Mouse (Mus musculus): ENCODE results near the gene Skida1. TPM values are rescaled to one million over a fixed set of nuclear protein-coding genes. Genes with fewer than 3 reads are reported as not detected.

The Skida1 gene
- polyA plus RNA-seq, 1 experiment from 2014 or later: 4.0 TPM

DNA sequence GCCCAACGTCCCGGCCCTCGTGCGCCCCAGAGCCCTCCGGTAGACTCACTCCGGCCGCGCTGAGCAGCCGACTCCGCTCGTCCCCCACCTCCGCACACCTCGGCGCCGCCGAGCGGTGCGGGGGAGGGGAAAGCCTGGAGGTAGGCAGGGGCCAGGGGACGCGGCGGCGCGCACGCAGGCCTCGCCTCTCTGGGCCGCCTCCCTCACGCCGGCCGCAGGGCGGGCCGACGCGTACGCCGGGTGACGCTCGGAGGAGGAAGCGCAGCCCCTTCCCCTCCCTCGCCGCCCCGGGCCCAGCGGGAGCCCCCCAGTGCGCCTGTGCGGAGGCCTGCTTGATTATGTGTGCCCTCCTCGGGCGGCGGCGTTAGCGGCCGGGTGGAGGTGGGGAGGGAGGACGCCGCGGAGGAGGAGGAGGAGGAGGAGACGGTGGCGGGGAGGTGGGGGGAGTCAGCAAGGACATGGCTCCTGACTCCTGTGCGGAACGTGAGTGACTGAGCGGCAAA is 15.6 kb upstream of the Skida1 start:
- peak overlapping the region; percentile 91 for H3K9ac ChIP-seq
- ATAC-seq (ENCODE audit: insufficient read depth, low FRiP score, low read depth): peak; percentile 97
- peak overlapping the region; percentile 82 for H3K4me2 ChIP-seq
- peak overlapping the region; percentile 83 for H3K4me3 ChIP-seq (replicated peaks)
- H3K27ac ChIP-seq: peak overlapping the region; percentile 99
- H3K4me1 ChIP-seq: peaks cover 12% of the 10 kb centered on the region; the same call in 1 of the 2 replicates
- no peaks in the 10 kb centered on the region for H3K27me3 ChIP-seq (replicated peaks)
- 0% methylated on average over 33 of the region's 58 CpGs for WGBS
- 0 out of 2 replicates have a peak, but pooled peaks cover 4% of the 10 kb centered on the region for H3K36me3 ChIP-seq
- H3K9me3 ChIP-seq: no peaks in the 10 kb centered on the region

DNA sequence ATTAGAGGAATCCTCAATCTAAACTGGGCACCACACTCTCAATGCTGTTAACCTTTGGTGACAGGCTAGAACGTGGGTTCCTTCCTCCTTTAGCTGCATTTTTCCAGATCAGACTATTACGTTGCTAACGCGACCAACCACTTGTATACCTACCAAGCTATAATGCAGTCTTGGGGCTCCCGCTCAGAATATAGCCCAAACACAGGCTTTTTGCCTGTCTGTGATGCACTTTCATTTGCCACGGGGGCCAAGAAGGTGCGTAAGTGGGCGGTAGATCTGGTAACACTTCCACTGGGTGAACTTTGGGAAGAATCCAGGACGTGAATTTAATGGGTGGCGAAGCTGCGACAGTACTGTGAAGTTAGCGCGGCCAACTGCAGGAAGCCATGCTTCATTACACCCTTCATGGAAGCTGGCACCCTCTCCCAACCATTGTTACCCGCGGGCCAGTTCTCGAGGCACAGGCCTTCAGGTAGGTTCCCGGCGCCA is 15.0 kb upstream of the Skida1 start:
- Histone ChIP-seq H3K27ac (peak overlapping the region; percentile 99), H3K9ac (peak overlapping the region; percentile 91), H3K36me3 (0 out of 2 replicates have a peak, but pooled peaks cover 4% of the 10 kb centered on the region), H3K27me3 (replicated peaks) (no peaks in the 10 kb centered on the region), H3K9me3 (no peaks in the 10 kb centered on the region), H3K4me1 (peaks cover 12% of the 10 kb centered on the region; the same call in 1 of the 2 replicates), H3K4me3 (replicated peaks) (peak overlapping the region; percentile 83), H3K4me2 (peak overlapping the region; percentile 58)
- peak; percentile 23; the same call in 1 of the 2 replicates for ATAC-seq (ENCODE audit: insufficient read depth, low FRiP score, low read depth)
- WGBS: 0% methylated on average over 18 of the region's 18 CpGs

DNA sequence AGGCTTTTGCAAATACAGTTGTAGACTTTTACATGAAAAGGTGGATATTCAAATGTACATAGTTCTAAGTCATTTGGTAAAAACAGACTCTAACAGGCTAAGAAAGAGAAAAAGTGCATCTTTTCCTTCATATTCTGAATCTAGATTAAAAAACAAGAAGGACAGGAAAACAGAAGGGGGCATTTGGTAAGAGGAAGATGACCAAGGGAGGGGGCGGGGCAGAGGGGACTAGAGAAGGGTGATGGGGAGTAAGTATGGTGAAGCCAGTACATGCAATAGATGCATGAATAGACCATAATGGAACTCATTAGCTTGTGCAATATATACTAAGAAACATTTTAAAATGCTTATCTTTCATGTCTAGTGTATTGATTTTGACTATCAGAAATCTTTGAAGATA is 11.5 kb upstream of the Skida1 start:
- Histone ChIP-seq H3K4me2 (no peak overlapping the region), H3K36me3 (no peaks in the 10 kb centered on the region), H3K4me1 (no peaks in the 10 kb centered on the region; the same call in 1 of the 2 replicates), H3K4me3 (replicated peaks) (no peak overlapping the region), H3K9ac (no peak overlapping the region), H3K27ac (no peak overlapping the region), H3K9me3 (no peaks in the 10 kb centered on the region), H3K27me3 (replicated peaks) (no peaks in the 10 kb centered on the region)
- 87% methylated on average over 1 of the region's 1 CpGs for WGBS
- no peak for ATAC-seq (ENCODE audit: insufficient read depth, low FRiP score, low read depth)

DNA sequence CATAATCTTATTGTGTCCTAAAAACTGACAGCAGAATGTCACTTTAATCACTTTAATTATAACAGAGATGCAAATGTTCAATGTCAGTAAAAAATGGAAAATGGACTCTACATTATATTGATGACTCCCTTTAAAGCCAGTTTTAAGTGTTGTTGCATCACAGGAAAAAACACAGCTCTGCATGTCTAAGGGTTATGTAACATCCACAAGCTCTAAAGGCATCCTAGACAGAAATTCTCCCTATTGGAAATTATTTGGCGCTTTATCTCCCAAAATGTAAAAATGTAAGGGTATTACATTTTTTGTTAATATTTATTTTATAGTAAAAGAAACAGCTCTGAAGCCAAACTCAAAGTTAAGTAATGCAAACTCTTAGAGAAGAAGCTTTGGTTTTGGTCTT is 11.0 kb upstream of the Skida1 start:
- H3K4me3 ChIP-seq (replicated peaks): no peak overlapping the region
- no peaks in the 10 kb centered on the region for H3K9me3 ChIP-seq
- no peak overlapping the region for H3K27ac ChIP-seq
- no peaks in the 10 kb centered on the region for H3K36me3 ChIP-seq
- H3K4me1 ChIP-seq: no peaks in the 10 kb centered on the region; the same call in 1 of the 2 replicates
- H3K4me2 ChIP-seq: no peak overlapping the region
- no peak for ATAC-seq (ENCODE audit: insufficient read depth, low FRiP score, low read depth)
- H3K27me3 ChIP-seq (replicated peaks): no peaks in the 10 kb centered on the region
- WGBS: 89% methylated on average over 1 of the region's 1 CpGs
- H3K9ac ChIP-seq: no peak overlapping the region

DNA sequence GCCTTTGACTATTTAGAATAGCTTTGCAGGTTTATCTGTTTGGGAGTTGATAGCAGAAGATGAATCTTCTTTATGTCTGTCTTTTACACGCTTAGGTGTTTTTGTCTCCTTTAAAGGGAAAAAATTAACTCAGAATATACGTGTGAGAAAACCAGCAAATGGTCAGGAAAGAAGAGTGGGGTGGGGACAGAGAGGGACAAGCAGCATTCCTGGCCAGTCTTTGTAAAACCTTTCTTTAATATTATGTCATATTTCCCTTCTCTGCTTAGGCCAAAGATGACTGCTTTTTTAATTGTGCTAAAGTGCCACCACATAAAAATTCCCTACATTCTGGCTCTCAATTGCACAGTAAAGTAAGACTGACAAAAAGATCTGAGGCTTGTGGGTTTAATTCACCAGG is 10.2 kb upstream of the Skida1 start:
- no peak overlapping the region for H3K9ac ChIP-seq
- ATAC-seq (ENCODE audit: insufficient read depth, low FRiP score, low read depth): no peak
- no peak overlapping the region for H3K27ac ChIP-seq
- no peaks in the 10 kb centered on the region for H3K27me3 ChIP-seq (replicated peaks)
- no peaks in the 10 kb centered on the region for H3K36me3 ChIP-seq
- 60% methylated on average over 2 of the region's 2 CpGs for WGBS
- H3K4me1 ChIP-seq: no peaks in the 10 kb centered on the region; the same call in 1 of the 2 replicates
- no peak overlapping the region for H3K4me2 ChIP-seq
- no peaks in the 10 kb centered on the region for H3K9me3 ChIP-seq
- no peak overlapping the region for H3K4me3 ChIP-seq (replicated peaks)

DNA sequence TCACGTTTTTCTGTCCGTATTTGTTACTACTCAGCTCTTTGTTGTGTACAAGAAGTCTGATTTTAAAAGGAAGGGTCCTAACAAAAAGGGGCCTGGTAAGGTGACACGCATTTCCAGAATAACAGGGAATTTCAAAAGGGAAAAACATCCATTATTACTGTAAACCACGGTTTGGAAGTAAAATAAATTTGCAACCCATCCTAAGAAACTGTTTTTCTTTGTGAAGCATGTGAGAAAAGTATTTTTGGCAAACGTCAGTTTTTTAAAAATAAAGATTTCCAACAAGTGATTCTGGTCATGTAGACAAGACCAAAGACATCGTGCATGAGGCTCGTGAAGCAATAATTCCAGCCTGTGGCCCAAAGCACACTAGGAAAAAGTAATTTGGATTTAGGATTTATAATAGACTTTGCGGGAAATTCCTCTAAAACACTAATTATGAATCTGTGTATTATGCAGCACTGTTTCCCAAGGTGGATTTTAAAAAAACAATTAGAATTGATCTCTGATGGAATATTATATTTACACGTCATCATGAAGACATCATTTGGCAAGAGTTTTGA is 9.4 kb upstream of the Skida1 start:
- Histone ChIP-seq H3K9ac (peak overlapping the region; percentile 83; the same call in 1 of the 2 replicates), H3K27me3 (replicated peaks) (no peaks in the 10 kb centered on the region), H3K9me3 (no peaks in the 10 kb centered on the region), H3K27ac (peak overlapping the region; percentile 99), H3K36me3 (no peaks in the 10 kb centered on the region), H3K4me2 (peak overlapping the region; percentile 80), H3K4me3 (replicated peaks) (peak overlapping the region; percentile 63), H3K4me1 (no peaks in the 10 kb centered on the region; the same call in 1 of the 2 replicates)
- WGBS: 30% methylated on average over 9 of the region's 9 CpGs
- no peak for ATAC-seq (ENCODE audit: insufficient read depth, low FRiP score, low read depth)

DNA sequence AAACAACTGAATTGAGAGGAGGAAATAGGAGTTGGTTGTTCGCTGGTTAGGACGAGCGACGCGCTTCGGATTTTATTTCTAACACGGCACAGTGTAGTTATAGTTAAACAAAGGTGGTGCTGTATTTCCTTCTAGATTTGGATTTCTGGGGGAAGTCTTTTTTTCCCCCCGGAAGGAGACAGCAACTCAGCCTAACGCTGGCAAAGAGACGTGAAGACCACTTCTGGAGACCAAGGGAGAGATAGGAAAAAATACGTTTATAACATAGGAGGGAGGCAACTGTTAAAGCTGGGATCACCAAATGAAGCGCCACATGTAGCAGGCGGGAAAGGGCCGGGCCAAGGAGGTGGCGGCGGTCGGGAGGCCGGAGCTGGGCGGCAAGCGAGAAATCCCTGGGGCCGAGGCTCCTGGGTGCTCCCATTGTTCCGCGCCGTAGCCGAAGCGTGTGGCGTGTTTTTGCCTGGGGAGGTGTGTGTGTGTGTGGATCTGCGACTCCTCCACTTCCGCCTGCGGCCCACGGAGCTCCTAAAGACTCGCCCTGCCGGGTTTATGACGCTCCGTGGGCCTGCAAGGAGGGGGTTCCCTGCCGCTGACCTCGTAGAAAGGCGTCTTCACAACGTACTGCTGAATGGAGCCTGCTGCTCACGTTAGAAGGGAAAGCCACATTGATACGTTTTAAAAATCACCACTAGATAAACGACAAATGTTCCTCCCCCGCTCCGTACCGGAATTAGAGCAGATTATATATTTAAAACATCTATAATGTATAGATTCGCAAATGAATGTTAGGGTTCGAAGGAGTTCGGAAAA is 8.7 kb upstream of the Skida1 start:
- WGBS: under 1% methylated on average over 48 of the region's 48 CpGs

DNA sequence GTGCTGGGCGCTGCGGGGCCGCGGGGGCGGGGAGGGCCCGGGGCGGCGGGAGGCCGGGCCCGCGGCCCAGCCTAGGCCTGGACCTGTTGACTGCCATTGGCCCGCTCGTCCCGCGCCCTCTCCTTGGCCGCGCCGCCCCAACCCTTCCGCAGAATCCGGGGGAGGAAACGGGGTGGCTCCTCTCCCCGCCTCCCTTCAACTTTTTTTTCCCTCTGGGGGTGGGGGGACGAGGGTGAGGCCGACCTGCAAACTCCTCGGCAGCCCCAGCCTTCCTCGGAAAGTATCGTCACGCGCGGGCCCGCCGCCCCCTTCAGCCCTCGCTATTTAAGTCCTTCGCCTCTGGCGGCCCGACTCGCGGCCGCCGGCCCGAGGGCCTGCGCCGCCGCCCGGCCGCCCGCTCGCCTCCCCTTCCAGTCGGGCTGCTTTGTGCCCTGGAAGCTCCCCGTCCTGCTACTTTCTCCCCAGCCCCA is 8.0 kb upstream of the Skida1 start:
- under 1% methylated on average over 40 of the region's 50 CpGs for WGBS
- H3K27me3 ChIP-seq (replicated peaks): no peaks in the 10 kb centered on the region
- peak; percentile 98 for ATAC-seq (ENCODE audit: insufficient read depth, low FRiP score, low read depth)
- H3K4me2 ChIP-seq: peak overlapping the region; percentile 80
- no peaks in the 10 kb centered on the region; the same call in 1 of the 2 replicates for H3K4me1 ChIP-seq
- no peaks in the 10 kb centered on the region for H3K36me3 ChIP-seq
- peak overlapping the region; percentile 83 for H3K9ac ChIP-seq
- peak overlapping the region; percentile 63 for H3K4me3 ChIP-seq (replicated peaks)
- no peaks in the 10 kb centered on the region for H3K9me3 ChIP-seq
- H3K27ac ChIP-seq: peak overlapping the region; percentile 99

More for the DNA sequence above, 8.7 kb upstream of the Skida1 start:
- no peak for ATAC-seq (ENCODE audit: insufficient read depth, low FRiP score, low read depth)
- H3K4me1 ChIP-seq: no peaks in the 10 kb centered on the region; the same call in 1 of the 2 replicates
- H3K36me3 ChIP-seq: no peaks in the 10 kb centered on the region
- no peaks in the 10 kb centered on the region for H3K27me3 ChIP-seq (replicated peaks)
- H3K4me3 ChIP-seq (replicated peaks): peak overlapping the region; percentile 63
- peak overlapping the region; percentile 99 for H3K27ac ChIP-seq
- H3K9me3 ChIP-seq: no peaks in the 10 kb centered on the region
- H3K4me2 ChIP-seq: peak overlapping the region; percentile 80
- peak overlapping the region; percentile 83 for H3K9ac ChIP-seq

DNA sequence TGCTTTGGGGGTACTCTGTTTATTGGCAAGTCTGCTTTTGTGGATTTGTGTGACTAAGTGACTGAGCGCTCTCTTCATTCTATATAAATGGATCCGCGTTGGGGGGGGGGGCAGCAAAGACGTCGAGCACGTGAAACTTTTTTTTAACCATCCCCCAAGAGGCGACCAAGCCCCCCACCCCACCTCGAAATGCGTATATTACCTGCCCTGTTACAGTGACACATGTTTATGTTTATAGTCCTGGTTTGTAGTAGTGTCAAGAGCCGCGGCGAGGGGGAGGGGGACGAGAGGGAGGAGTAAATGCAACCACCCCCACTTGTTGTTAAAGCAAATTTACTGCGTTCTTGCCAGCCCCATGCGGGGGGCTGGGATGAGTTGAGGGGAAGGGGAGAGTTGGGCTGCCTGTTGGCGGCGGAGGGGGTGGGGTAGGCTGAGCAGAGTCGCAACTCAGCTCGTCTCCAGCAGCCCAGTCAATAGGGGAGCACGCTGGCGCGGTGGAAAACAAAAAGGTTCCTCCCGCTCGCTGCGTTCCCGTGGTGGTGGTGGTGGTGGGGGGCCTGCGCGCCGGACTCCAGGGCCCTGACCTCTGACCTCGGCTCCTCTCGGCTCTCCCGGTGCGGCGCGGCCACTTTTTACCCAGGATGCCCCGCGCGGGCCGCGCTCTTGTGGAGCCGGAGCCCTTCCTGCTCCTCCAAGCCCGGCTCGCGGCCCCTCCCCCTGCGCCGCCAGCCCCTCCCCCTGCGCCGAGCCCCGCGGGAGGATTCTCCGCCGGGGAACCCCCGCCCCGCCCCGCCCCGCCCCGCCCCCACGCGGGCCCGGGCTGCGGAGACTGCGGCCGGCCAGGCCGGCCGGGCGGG is 7.3 kb upstream of the Skida1 start:
- H3K9ac ChIP-seq: peak overlapping the region; percentile 53
- no peaks in the 10 kb centered on the region for H3K36me3 ChIP-seq
- WGBS: under 1% methylated on average over 39 of the region's 66 CpGs
- ATAC-seq (ENCODE audit: insufficient read depth, low FRiP score, low read depth): peak; percentile 45
- no peaks in the 10 kb centered on the region for H3K27me3 ChIP-seq (replicated peaks)
- peak overlapping the region; percentile 80 for H3K4me2 ChIP-seq
- H3K9me3 ChIP-seq: no peaks in the 10 kb centered on the region
- no peaks in the 10 kb centered on the region; the same call in 1 of the 2 replicates for H3K4me1 ChIP-seq
- H3K27ac ChIP-seq: peak overlapping the region; percentile 99
- H3K4me3 ChIP-seq (replicated peaks): peak overlapping the region; percentile 63

DNA sequence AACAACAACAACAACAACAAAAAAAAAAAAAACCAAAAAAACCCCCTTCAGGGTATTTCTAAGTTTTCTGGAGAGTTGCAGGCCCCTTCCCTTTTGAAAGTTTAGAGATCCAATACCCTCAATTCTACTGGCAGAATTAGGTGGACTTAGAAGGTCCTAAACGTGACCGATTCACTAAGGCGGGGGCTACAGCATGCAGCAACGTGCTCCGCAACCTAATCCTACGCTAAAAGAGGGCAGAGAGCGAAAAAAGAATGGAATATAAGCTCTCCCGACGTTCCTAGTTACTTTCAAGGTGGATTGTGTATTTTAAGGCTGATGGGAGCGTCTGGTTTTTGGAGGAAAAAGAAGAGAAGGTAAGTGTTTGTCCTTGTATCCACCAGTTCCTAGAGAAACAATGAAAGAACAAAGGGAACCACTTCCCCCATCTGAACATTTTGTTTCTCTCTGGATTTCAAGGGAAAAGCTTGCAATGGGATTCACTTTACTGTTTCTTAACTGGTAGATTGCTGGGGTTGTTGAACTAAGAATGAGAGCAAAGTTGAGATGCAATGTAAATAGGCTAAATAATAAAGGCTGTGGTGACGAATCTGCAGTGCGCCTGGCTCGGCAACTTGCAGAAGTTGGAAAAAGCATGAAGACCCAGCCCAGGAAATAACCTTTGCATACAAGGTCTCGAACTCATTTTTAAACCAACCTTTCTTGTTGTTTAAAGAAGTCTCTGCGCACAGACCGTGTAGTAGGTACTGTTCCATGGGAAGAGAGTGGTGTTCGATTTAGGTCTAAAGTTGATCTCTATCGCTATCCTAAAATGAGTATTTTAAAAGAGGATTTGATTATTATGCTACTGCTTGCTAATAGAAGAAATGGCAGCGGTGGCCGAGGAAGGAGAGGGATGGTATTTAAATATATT is 6.4 kb upstream of the Skida1 start, which contains the start of gene Mllt10:
Mllt10 (plus strand) TSS at position 222 of the 913 bp plus-strand sequence.
- ATAC-seq (ENCODE audit: insufficient read depth, low FRiP score, low read depth): no peak
- no peaks in the 10 kb centered on the region for H3K36me3 ChIP-seq
- H3K4me2 ChIP-seq: peak within 1 kb of the TSS; percentile 80
- H3K4me3 ChIP-seq (replicated peaks): peak within 1 kb of the TSS; percentile 63
- H3K4me1 ChIP-seq: no peaks in the 10 kb centered on the region; the same call in 1 of the 2 replicates
- peak within 1 kb of the TSS; percentile 53 for H3K9ac ChIP-seq
- no peaks in the 10 kb centered on the region for H3K27me3 ChIP-seq (replicated peaks)
- 8% methylated on average over 20 of the region's 20 CpGs for WGBS
- H3K9me3 ChIP-seq: no peaks in the 10 kb centered on the region
- H3K27ac ChIP-seq: peak within 1 kb of the TSS; percentile 99
